Mouse (Mus musculus) liver, adult 2 months (tissue): Measurements from ENCODE around the gene Snip1.

Source experiments
- CTCF ChIP-seq: fragments of 200-500 bp; IDR thresholded peaks from 2 replicates; pipeline ENCODE4 v1.5.1; 2011; ENCODE audit warnings: low read depth, low read length, control low read depth
- POLR2A ChIP-seq: fragments of 200-500 bp; IDR thresholded peaks from 2 replicates; pipeline ENCODE4 v1.6.1; 2011; ENCODE audit warnings: low read length, control low read depth; ENCODE audit not compliant: insufficient read depth; ENCODE audit errors: extremely low read depth

GRCm38 (mm10) chr4:125116090-125116861 lies 49.8 kb downstream of the Snip1 start:
- no peak for TF ChIP-seq CTCF
- no peak for TF ChIP-seq POLR2A
